Mouse (Mus musculus) spleen, postnatal 4 days (tissue): ENCODE measurements around the gene Zfx.

ENCODE experiments used
- DNase-seq, 2 experiments: peaks; one replicate each; pipeline ENCODE4 v3.0.0; 2022; ENCODE audit warnings: low spot score in 2 of 2

The Zfx gene

GRCm38 (mm10) chrX:94123059-94123839 lies at the start of gene Zfx:
Gene Zfx, minus strand, starts transcription at chrX:94123702.
- peak; percentile 68 to 84 for DNase-seq

GRCm38 (mm10) chrX:94169348-94169747 lies 45.8 kb upstream of the Zfx start:
- no peak for DNase-seq

GRCm38 (mm10) chrX:94152251-94152830 lies 28.8 kb upstream of the Zfx start:
- no peak for DNase-seq

GRCm38 (mm10) chrX:94150471-94150870 lies 27.0 kb upstream of the Zfx start:
- no peak for DNase-seq

- DNase-seq, result no peak
Observed at GRCm38 (mm10) chrX:94142004-94142771, 18.7 kb upstream of the Zfx start.

GRCm38 (mm10) chrX:94140080-94140479 lies 16.6 kb upstream of the Zfx start:
- no peak for DNase-seq

- DNase-seq, result no peak
Observed at GRCm38 (mm10) chrX:94138256-94138655, 14.8 kb upstream of the Zfx start.

GRCm38 (mm10) chrX:94135084-94135483 lies 11.6 kb upstream of the Zfx start:
- no peak for DNase-seq

- DNase-seq, result no peak
Observed at GRCm38 (mm10) chrX:94133551-94133950, 10.0 kb upstream of the Zfx start.

- no peak for DNase-seq
Observed at GRCm38 (mm10) chrX:94132239-94132638, 8.7 kb upstream of the Zfx start.

- no peak for DNase-seq
Observed at GRCm38 (mm10) chrX:94129712-94130111, 6.2 kb upstream of the Zfx start.

- no peak for DNase-seq
Observed at GRCm38 (mm10) chrX:94125950-94126349, 2.4 kb upstream of the Zfx start.

- DNase-seq, result no peak
Observed at GRCm38 (mm10) chrX:94122709-94123058, 818 bp downstream of the Zfx start.

GRCm38 (mm10) chrX:94121866-94122708 lies 1.4 kb downstream of the Zfx start:
- DNase-seq, result peak; percentile 85 to 89

GRCm38 (mm10) chrX:94121161-94121856 lies 2.2 kb downstream of the Zfx start:
- DNase-seq, result peak; percentile 12 to 65

GRCm38 (mm10) chrX:94118350-94118749 lies 5.2 kb downstream of the Zfx start:
- no peak for DNase-seq

- DNase-seq, result no peak
Observed at GRCm38 (mm10) chrX:94115882-94116281, 7.6 kb downstream of the Zfx start.

- no peak for DNase-seq
Observed at GRCm38 (mm10) chrX:94105964-94106363, 17.5 kb downstream of the Zfx start.

- DNase-seq, result no peak
Observed at GRCm38 (mm10) chrX:94102938-94103337, 20.6 kb downstream of the Zfx start.

- DNase-seq, result no peak
Observed at GRCm38 (mm10) chrX:94100561-94100960, 22.9 kb downstream of the Zfx start.

- no peak for DNase-seq
Observed at GRCm38 (mm10) chrX:94091001-94091400, 32.5 kb downstream of the Zfx start.
